Mouse (Mus musculus) myocyte (in vitro differentiated cells): ENCODE results near the gene Gsg1l. TPM values are rescaled to one million over a fixed set of nuclear protein-coding genes. Genes with fewer than 3 reads are reported as not detected.

Source experiments
- H3K27me3 ChIP-seq: one replicate; pipeline ENCODE4 v1.6.1; 2011; ENCODE audit not compliant: control insufficient read depth, insufficient read depth, insufficient read length
- H3K36me3 ChIP-seq: one replicate; pipeline ENCODE4 v1.6.1; 2011; ENCODE audit not compliant: control insufficient read depth, insufficient read depth
- H3K4me2 ChIP-seq: one replicate; pipeline ENCODE4 v1.6.1; 2011; ENCODE audit warnings: low read depth, control low read depth
- H3K4me3 ChIP-seq: one replicate; pipeline ENCODE4 v1.5.1; 2011; ENCODE audit warnings: mild to moderate bottlenecking, control low read depth, moderate library complexity
- H3K79me2 ChIP-seq: one replicate; pipeline ENCODE4 v1.6.1; 2011; ENCODE audit not compliant: control insufficient read depth, insufficient read depth
- H3ac ChIP-seq: one replicate; pipeline ENCODE4 v1.6.1; 2011; ENCODE audit not compliant: control insufficient read depth, insufficient read length
- CEBPB ChIP-seq: IDR thresholded peaks from 2 replicates; pipeline ENCODE4 v1.6.1; 2011; ENCODE audit warnings: mild to moderate bottlenecking, moderate library complexity; ENCODE audit not compliant: poor library complexity, insufficient read depth, severe bottlenecking
- E2F4 ChIP-seq: IDR thresholded peaks from one replicate; pipeline ENCODE4 v1.6.1; 2011; ENCODE audit warnings: mild to moderate bottlenecking, control low read depth, moderate library complexity; ENCODE audit not compliant: insufficient read depth
- MAX ChIP-seq: IDR thresholded peaks from one replicate; pipeline ENCODE4 v1.6.1; 2011; ENCODE audit warnings: low read depth, mild to moderate bottlenecking, control low read depth
- MYOD1 ChIP-seq, 3 experiments: IDR thresholded peaks; one replicate each; pipeline ENCODE4 v1.6.1; 2011; ENCODE audit warnings: control low read depth in 2 of 3, low read depth in 2 of 3, mild to moderate bottlenecking in 2 of 3, moderate library complexity in 1 of 3; ENCODE audit not compliant: insufficient read length in 2 of 3, control insufficient read depth in 1 of 3
- MYOG ChIP-seq, 3 experiments: IDR thresholded peaks; one replicate each; pipeline ENCODE4 v1.6.1; 2011; ENCODE audit warnings: control low read depth in 2 of 3, low read depth in 2 of 3, mild to moderate bottlenecking in 2 of 3; ENCODE audit not compliant: insufficient read length in 2 of 3, control insufficient read depth in 1 of 3, insufficient read depth in 1 of 3
- POLR2A ChIP-seq: IDR thresholded peaks from one replicate; pipeline ENCODE4 v1.6.1; 2011; ENCODE audit warnings: low read depth, mild to moderate bottlenecking, control low read depth, moderate library complexity; ENCODE audit not compliant: insufficient read length
- POLR2AphosphoS2 ChIP-seq: IDR thresholded peaks from one replicate; pipeline ENCODE4 v1.6.1; 2011; ENCODE audit warnings: low read depth, control low read depth; ENCODE audit not compliant: insufficient read length
- REST ChIP-seq: IDR thresholded peaks from one replicate; pipeline ENCODE4 v1.6.1; 2011; ENCODE audit warnings: mild to moderate bottlenecking, control low read depth, moderate library complexity; ENCODE audit not compliant: insufficient read depth, insufficient read length
- SRF ChIP-seq: IDR thresholded peaks from one replicate; pipeline ENCODE4 v1.6.1; 2011; ENCODE audit warnings: low read depth; ENCODE audit not compliant: control insufficient read depth, insufficient read length
- TCF12 ChIP-seq: IDR thresholded peaks from one replicate; pipeline ENCODE4 v1.6.1; 2011; ENCODE audit warnings: mild to moderate bottlenecking, control low read depth; ENCODE audit not compliant: poor library complexity, insufficient read depth, severe bottlenecking
- TCF3 ChIP-seq: IDR thresholded peaks from one replicate; pipeline ENCODE4 v1.6.1; 2011; ENCODE audit warnings: low read depth, control low read depth; ENCODE audit not compliant: insufficient read length
- USF1 ChIP-seq: IDR thresholded peaks from one replicate; pipeline ENCODE4 v1.6.1; 2011; ENCODE audit warnings: low read depth, mild to moderate bottlenecking, control low read depth, moderate library complexity
- polyA plus RNA-seq: library from polyadenylated mRNA; unstranded; fragments of >200 nt; fragmentation: generic; extraction: Trizol; gene quantifications from one replicate; pipeline ENCODE4 v1.2.1, GENCODE M21; 2012; ENCODE audit warnings: missing spikeins

Gsg1l gene
- polyA plus RNA-seq, 1 experiment, result not detected

DNA sequence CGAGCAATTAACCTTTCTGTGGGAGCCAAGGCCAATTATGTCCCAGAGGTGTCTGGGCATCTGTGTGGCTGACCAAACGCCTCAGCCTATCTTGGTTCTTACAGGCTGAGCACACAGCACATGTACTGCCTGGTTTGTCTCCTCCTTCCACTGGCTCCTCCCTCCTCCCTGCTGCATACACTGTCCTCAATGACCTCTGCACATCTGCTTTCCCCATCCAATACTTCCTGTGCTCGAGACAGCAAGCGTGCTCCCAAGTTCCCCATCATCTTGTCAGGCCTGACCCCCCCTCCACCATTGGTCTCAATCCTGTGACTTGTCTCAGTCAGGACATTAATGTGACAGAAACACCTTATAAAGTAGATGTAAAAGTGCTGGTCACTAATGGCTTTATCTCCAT is 108.3 kb downstream of the Gsg1l start:
- Histone ChIP-seq H3K4me2 (no peak overlapping the region), H3K36me3 (no peaks in the 10 kb centered on the region), H3K27me3 (peaks cover 26% of the 10 kb centered on the region), H3K4me3 (no peak overlapping the region), H3K79me2 (no peaks in the 10 kb centered on the region), H3ac (no peak overlapping the region)
- TF ChIP-seq TCF12 (no peak), MAX (no peak), USF1 (no peak), CEBPB (no peak), REST (no peak), MYOG (IDR thresholded peaks at IDR 0.05; ENCODE audit: control insufficient read depth in 1 of 3, insufficient read depth in 1 of 3, insufficient read length in 2 of 3, low read depth in 2 of 3) (no peak), POLR2A (no peak), E2F4 (no peak), POLR2AphosphoS2 (no peak), MYOD1 (IDR thresholded peaks at IDR 0.05; ENCODE audit: control insufficient read depth in 1 of 3, insufficient read length in 2 of 3, low read depth in 2 of 3) (no peak), TCF3 (no peak), SRF (no peak)

DNA sequence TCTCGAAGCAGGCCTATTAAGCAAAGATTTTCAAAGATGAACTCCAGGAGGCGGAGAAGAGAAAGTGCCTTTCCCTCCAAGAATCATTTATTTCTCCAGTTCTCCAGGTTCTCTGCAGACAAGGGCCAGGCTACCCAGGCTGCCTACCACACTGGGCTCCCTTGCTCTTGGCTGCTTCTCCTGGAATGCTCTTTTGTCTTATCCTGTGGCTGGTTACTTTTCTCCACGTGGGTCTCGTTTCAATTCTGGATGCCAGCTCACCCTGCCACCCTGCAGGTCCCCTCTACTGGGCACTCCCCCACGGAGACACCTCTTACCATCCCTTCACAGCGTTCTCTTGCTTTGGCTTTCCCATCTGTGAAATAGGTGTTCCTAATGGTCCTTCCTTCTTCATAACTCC is 109.4 kb downstream of the Gsg1l start:
- H3K4me3 ChIP-seq, result no peak overlapping the region
- H3K79me2 ChIP-seq, result no peaks in the 10 kb centered on the region
- peaks cover 31% of the 10 kb centered on the region for H3K27me3 ChIP-seq
- H3K36me3 ChIP-seq, result no peaks in the 10 kb centered on the region
- TF ChIP-seq TCF3 (no peak), CEBPB (no peak)
- H3ac ChIP-seq, result no peak overlapping the region
- no peak overlapping the region for H3K4me2 ChIP-seq

DNA sequence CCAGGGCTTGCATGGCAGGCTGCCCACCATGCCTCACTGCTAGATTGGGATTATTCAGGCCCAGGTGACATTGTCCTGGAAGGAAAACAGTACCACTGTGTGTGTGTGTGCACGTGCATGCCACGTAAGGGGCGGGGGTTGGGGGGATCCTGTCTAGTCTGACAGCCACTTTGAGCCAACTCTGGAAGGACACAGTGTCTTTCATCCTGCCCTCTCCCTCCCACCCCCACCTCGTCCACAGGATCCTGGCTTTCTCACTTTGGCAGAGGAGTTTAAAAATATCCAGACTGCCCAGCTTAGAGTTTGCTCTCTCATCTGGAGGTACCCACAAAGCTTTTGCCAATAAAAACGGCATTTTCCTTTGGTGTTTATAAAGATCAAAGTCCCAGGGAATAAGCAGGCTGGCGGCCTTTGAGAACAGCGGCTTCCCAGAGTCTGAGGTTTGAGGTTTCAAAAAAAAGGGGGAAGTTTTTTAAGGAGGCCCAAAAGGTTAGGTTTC is 110.0 kb downstream of the Gsg1l start:
- TF ChIP-seq USF1, result no peak
- no peak for TF ChIP-seq MYOG (IDR thresholded peaks at IDR 0.05; ENCODE audit: control insufficient read depth in 1 of 3, insufficient read depth in 1 of 3, insufficient read length in 2 of 3, low read depth in 2 of 3)
- TF ChIP-seq SRF, result no peak
- TF ChIP-seq TCF12, result no peak
- TF ChIP-seq POLR2A, result no peak
- TF ChIP-seq POLR2AphosphoS2, result no peak
- TF ChIP-seq CEBPB, result no peak
- TF ChIP-seq MYOD1 (IDR thresholded peaks at IDR 0.05; ENCODE audit: control insufficient read depth in 1 of 3, insufficient read length in 2 of 3, low read depth in 2 of 3), result no peak
- TF ChIP-seq TCF3, result no peak
- TF ChIP-seq E2F4, result no peak
- no peak for TF ChIP-seq MAX
- TF ChIP-seq REST, result no peak
- no peak overlapping the region for H3K4me2 ChIP-seq
- no peaks in the 10 kb centered on the region for H3K36me3 ChIP-seq
- no peak overlapping the region for H3K4me3 ChIP-seq
- no peak overlapping the region for H3ac ChIP-seq
- no peaks in the 10 kb centered on the region for H3K79me2 ChIP-seq
- peaks cover 36% of the 10 kb centered on the region for H3K27me3 ChIP-seq

DNA sequence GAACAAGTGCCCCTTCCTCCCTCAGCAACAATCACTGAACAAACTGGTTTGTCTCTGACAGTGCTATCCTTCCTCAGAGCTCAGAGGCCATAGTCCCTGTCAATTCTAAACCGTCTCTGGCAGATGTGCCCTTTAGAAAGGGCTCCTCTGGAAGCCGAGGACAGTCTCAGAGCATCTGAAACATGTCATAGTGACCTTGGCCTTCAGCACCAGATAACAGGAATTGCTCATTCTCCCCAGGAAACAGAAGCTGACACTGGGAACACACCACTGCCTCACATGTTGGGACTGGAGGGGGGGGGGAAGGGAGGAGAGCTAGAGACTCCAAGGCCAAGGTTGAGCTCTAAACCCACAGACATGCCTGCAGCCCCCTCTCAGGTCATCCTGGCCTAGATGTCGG is 113.1 kb downstream of the Gsg1l start:
- TF ChIP-seq POLR2A, result no peak
- no peak for TF ChIP-seq POLR2AphosphoS2
- TF ChIP-seq SRF, result no peak
- no peak for TF ChIP-seq MAX
- TF ChIP-seq CEBPB, result no peak
- no peak for TF ChIP-seq MYOD1 (IDR thresholded peaks at IDR 0.05; ENCODE audit: control insufficient read depth in 1 of 3, insufficient read length in 2 of 3, low read depth in 2 of 3)
- no peak for TF ChIP-seq TCF3
- no peak for TF ChIP-seq USF1
- no peak for TF ChIP-seq TCF12
- no peak for TF ChIP-seq E2F4
- no peak for TF ChIP-seq MYOG (IDR thresholded peaks at IDR 0.05; ENCODE audit: control insufficient read depth in 1 of 3, insufficient read depth in 1 of 3, insufficient read length in 2 of 3, low read depth in 2 of 3)
- no peak for TF ChIP-seq REST
- H3K79me2 ChIP-seq, result no peaks in the 10 kb centered on the region
- H3ac ChIP-seq, result no peak overlapping the region
- no peak overlapping the region for H3K4me3 ChIP-seq
- no peak overlapping the region for H3K4me2 ChIP-seq
- no peaks in the 10 kb centered on the region for H3K36me3 ChIP-seq
- peaks cover 46% of the 10 kb centered on the region for H3K27me3 ChIP-seq
